Mouse (Mus musculus): ENCODE data around the gene Nrip3. TPM values are rescaled to one million over a fixed set of nuclear protein-coding genes. Genes with fewer than 3 reads are reported as not detected.

The Nrip3 gene
- polyA plus RNA-seq, 1 experiment = 0.08 TPM

GRCm38 (mm10) chr7:109739822-109740370 is 41.9 kb downstream of the Nrip3 start:
- no peak overlapping the region for H3K4me3 ChIP-seq (ENCODE audit: control insufficient read depth, insufficient read depth, low read length)
- 94% methylated on average over 5 of the region's 5 CpGs for WGBS
- H3K27ac ChIP-seq (ENCODE audit: control insufficient read depth, insufficient read depth, low read length) = no peak overlapping the region
- no peak for DNase-seq
- H3K27me3 ChIP-seq (ENCODE audit: control insufficient read depth, insufficient read depth, low read length) = no peaks in the 10 kb centered on the region
- H3K36me3 ChIP-seq (ENCODE audit: control insufficient read depth, insufficient read depth, low read length) = peaks cover 53% of the 10 kb centered on the region
- TF ChIP-seq CTCF (IDR thresholded peaks at IDR 0.05; ENCODE audit: borderline replicate concordance, control insufficient read depth, extremely low read depth, insufficient read depth, low read length, poor library complexity) (no peak), POLR2A (IDR thresholded peaks at IDR 0.05; ENCODE audit: control insufficient read depth, extremely low read depth, insufficient read depth, low read length, poor library complexity) (no peak)
- H3K4me1 ChIP-seq (replicated peaks; ENCODE audit: control insufficient read depth, insufficient read depth, low read length) = peaks cover 3% of the 10 kb centered on the region

- TF ChIP-seq CTCF (IDR thresholded peaks at IDR 0.05; ENCODE audit: borderline replicate concordance, control insufficient read depth, extremely low read depth, insufficient read depth, low read length, poor library complexity) (no peak), POLR2A (IDR thresholded peaks at IDR 0.05; ENCODE audit: control insufficient read depth, extremely low read depth, insufficient read depth, low read length, poor library complexity) (no peak)
- H3K4me3 ChIP-seq (ENCODE audit: control insufficient read depth, insufficient read depth, low read length) = no peak overlapping the region
- 94% methylated on average over 4 of the region's 4 CpGs for WGBS
- H3K4me1 ChIP-seq (replicated peaks; ENCODE audit: control insufficient read depth, insufficient read depth, low read length) = no peaks in the 10 kb centered on the region
- peaks cover 29% of the 10 kb centered on the region for H3K36me3 ChIP-seq (ENCODE audit: control insufficient read depth, insufficient read depth, low read length)
- no peak overlapping the region for H3K27ac ChIP-seq (ENCODE audit: control insufficient read depth, insufficient read depth, low read length)
- no peak for DNase-seq
- H3K27me3 ChIP-seq (ENCODE audit: control insufficient read depth, insufficient read depth, low read length) = no peaks in the 10 kb centered on the region
Measured at GRCm38 (mm10) chr7:109734806-109735205, 47.0 kb downstream of the Nrip3 start.

GRCm38 (mm10) chr7:109731626-109732025 is 50.2 kb downstream of the Nrip3 start, which contains the start of gene Ascl3:
TSS of gene Ascl3 (minus strand) at chr7:109731726.
- no peak for DNase-seq
- H3K27me3 ChIP-seq (ENCODE audit: control insufficient read depth, insufficient read depth, low read length) = no peaks in the 10 kb centered on the region

DNA sequence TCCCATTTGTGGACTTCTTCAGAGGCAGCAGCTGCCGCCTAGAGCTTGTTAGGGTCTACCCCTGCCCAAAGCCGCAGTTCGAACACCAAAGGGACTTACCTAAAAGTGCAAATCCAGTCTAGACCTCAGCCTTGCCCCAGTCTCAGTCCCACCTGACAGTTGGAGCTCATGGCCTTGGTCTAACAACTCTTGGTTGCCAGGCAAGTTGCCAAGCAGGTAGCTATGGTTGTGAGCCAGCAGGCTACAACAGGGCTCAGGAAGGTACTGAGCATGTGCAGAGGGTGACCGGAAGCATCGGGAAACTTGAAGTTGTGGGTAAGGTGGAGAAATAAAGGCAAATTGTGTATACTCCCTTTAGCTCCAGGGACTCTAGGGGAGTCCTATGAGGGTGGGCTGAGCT is 58.1 kb downstream of the Nrip3 start, which contains the start of gene BC051019:
Gene BC051019, minus strand, starts transcription at position 154 of the 400 bp plus-strand sequence.
- WGBS = 96% methylated on average over 5 of the region's 5 CpGs
- no peak for DNase-seq
- H3K36me3 ChIP-seq (ENCODE audit: control insufficient read depth, insufficient read depth, low read length) = no peaks in the 10 kb centered on the region

More at GRCm38 (mm10) chr7:109731626-109732025, 50.2 kb downstream of the Nrip3 start, which contains the start of gene Ascl3:
- TF ChIP-seq CTCF (IDR thresholded peaks at IDR 0.05; ENCODE audit: borderline replicate concordance, control insufficient read depth, extremely low read depth, insufficient read depth, low read length, poor library complexity) (no peak), POLR2A (IDR thresholded peaks at IDR 0.05; ENCODE audit: control insufficient read depth, extremely low read depth, insufficient read depth, low read length, poor library complexity) (no peak)
- Histone ChIP-seq H3K27ac (ENCODE audit: control insufficient read depth, insufficient read depth, low read length) (no peak within 1 kb of the TSS), H3K4me3 (ENCODE audit: control insufficient read depth, insufficient read depth, low read length) (no peak within 1 kb of the TSS), H3K36me3 (ENCODE audit: control insufficient read depth, insufficient read depth, low read length) (peaks cover 15% of the 10 kb centered on the region), H3K4me1 (replicated peaks; ENCODE audit: control insufficient read depth, insufficient read depth, low read length) (no peaks in the 10 kb centered on the region)
- WGBS = 95% methylated on average over 5 of the region's 5 CpGs

GRCm38 (mm10) chr7:109723114-109723513 is 58.7 kb downstream of the Nrip3 start:
- Histone ChIP-seq H3K27ac (ENCODE audit: control insufficient read depth, insufficient read depth, low read length) (no peak overlapping the region), H3K4me3 (ENCODE audit: control insufficient read depth, insufficient read depth, low read length) (no peak overlapping the region), H3K4me1 (replicated peaks; ENCODE audit: control insufficient read depth, insufficient read depth, low read length) (peaks cover 3% of the 10 kb centered on the region), H3K36me3 (ENCODE audit: control insufficient read depth, insufficient read depth, low read length) (no peaks in the 10 kb centered on the region), H3K27me3 (ENCODE audit: control insufficient read depth, insufficient read depth, low read length) (no peaks in the 10 kb centered on the region)
- TF ChIP-seq CTCF (IDR thresholded peaks at IDR 0.05; ENCODE audit: borderline replicate concordance, control insufficient read depth, extremely low read depth, insufficient read depth, low read length, poor library complexity) = no peak
- no peak for TF ChIP-seq POLR2A (IDR thresholded peaks at IDR 0.05; ENCODE audit: control insufficient read depth, extremely low read depth, insufficient read depth, low read length, poor library complexity)
- no peak for DNase-seq
- 98% methylated on average over 8 of the region's 8 CpGs for WGBS

More for the DNA sequence above, 58.1 kb downstream of the Nrip3 start, which contains the start of gene BC051019:
- Histone ChIP-seq H3K27me3 (ENCODE audit: control insufficient read depth, insufficient read depth, low read length) (no peaks in the 10 kb centered on the region), H3K4me3 (ENCODE audit: control insufficient read depth, insufficient read depth, low read length) (no peak within 1 kb of the TSS), H3K27ac (ENCODE audit: control insufficient read depth, insufficient read depth, low read length) (no peak within 1 kb of the TSS), H3K4me1 (replicated peaks; ENCODE audit: control insufficient read depth, insufficient read depth, low read length) (peaks cover 3% of the 10 kb centered on the region)
- no peak for TF ChIP-seq CTCF (IDR thresholded peaks at IDR 0.05; ENCODE audit: borderline replicate concordance, control insufficient read depth, extremely low read depth, insufficient read depth, low read length, poor library complexity)

- TF ChIP-seq POLR2A (IDR thresholded peaks at IDR 0.05; ENCODE audit: control insufficient read depth, extremely low read depth, insufficient read depth, low read length, poor library complexity) = no peak
- TF ChIP-seq CTCF (IDR thresholded peaks at IDR 0.05; ENCODE audit: borderline replicate concordance, control insufficient read depth, extremely low read depth, insufficient read depth, low read length, poor library complexity) = no peak
- 98% methylated on average over 2 of the region's 2 CpGs for WGBS
- Histone ChIP-seq H3K27ac (ENCODE audit: control insufficient read depth, insufficient read depth, low read length) (no peak overlapping the region), H3K4me3 (ENCODE audit: control insufficient read depth, insufficient read depth, low read length) (no peak overlapping the region), H3K4me1 (replicated peaks; ENCODE audit: control insufficient read depth, insufficient read depth, low read length) (peaks cover 3% of the 10 kb centered on the region), H3K27me3 (ENCODE audit: control insufficient read depth, insufficient read depth, low read length) (no peaks in the 10 kb centered on the region), H3K36me3 (ENCODE audit: control insufficient read depth, insufficient read depth, low read length) (no peaks in the 10 kb centered on the region)
- no peak for DNase-seq
Measured at GRCm38 (mm10) chr7:109722618-109723017, 59.2 kb downstream of the Nrip3 start.

- no peaks in the 10 kb centered on the region for H3K27me3 ChIP-seq (ENCODE audit: control insufficient read depth, insufficient read depth, low read length)
- no peak overlapping the region for H3K4me3 ChIP-seq (ENCODE audit: control insufficient read depth, insufficient read depth, low read length)
- 68% methylated on average over 9 of the region's 9 CpGs for WGBS
- TF ChIP-seq CTCF (IDR thresholded peaks at IDR 0.05; ENCODE audit: borderline replicate concordance, control insufficient read depth, extremely low read depth, insufficient read depth, low read length, poor library complexity) (no peak), POLR2A (IDR thresholded peaks at IDR 0.05; ENCODE audit: control insufficient read depth, extremely low read depth, insufficient read depth, low read length, poor library complexity) (no peak)
- H3K36me3 ChIP-seq (ENCODE audit: control insufficient read depth, insufficient read depth, low read length) = no peaks in the 10 kb centered on the region
- H3K27ac ChIP-seq (ENCODE audit: control insufficient read depth, insufficient read depth, low read length) = no peak overlapping the region
- peak; percentile 11 for DNase-seq
- H3K4me1 ChIP-seq (replicated peaks; ENCODE audit: control insufficient read depth, insufficient read depth, low read length) = no peaks in the 10 kb centered on the region
Measured at GRCm38 (mm10) chr7:109719286-109719685, 62.5 kb downstream of the Nrip3 start.

All from thymus, adult 2 months (tissue).